Mouse (Mus musculus): Measurements from ENCODE around the gene Tsku.

Gene Tsku

DNA sequence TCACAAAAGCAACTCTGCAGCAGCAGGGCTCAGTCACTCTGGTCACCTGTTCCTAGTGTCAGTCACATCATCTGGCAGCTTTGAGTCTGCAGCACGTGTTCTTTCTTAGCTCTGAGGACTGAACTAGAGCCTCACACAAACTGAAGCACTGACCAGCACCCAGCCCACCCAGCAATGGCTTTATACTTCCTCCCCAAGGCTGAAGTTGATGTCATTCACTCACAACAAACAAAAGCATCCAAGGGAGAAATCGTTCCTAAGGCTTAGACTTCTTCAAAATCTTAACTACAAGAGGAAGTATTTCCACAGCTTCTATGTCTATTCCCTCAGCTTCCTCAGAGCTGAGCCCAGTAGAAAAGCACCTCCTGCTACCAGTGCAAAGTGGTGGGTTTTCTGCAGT is 32.8 kb downstream of the Tsku start:
- no peak for DNase-seq (ENCODE audit: low spot score)

DNA sequence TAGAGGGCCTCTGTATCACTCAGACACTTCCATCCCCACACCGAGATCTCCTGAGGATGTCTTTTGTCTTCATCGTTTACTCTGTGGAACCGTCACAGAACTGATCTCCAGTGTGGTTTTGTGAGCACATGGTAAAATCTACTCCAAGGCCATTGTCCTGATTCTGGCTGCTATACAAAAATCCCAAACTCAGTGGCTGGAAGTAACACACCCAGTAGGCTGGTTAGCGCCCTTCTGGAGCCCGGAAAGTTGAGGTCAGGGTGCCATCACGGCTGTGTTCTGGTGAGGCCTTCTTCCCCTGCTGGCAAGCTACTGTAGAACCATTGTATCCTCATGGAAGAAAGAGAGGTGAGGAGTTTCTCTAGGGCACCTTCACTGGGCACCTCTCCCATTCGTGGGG is 35.1 kb downstream of the Tsku start:
- no peak for DNase-seq (ENCODE audit: low spot score)

DNA sequence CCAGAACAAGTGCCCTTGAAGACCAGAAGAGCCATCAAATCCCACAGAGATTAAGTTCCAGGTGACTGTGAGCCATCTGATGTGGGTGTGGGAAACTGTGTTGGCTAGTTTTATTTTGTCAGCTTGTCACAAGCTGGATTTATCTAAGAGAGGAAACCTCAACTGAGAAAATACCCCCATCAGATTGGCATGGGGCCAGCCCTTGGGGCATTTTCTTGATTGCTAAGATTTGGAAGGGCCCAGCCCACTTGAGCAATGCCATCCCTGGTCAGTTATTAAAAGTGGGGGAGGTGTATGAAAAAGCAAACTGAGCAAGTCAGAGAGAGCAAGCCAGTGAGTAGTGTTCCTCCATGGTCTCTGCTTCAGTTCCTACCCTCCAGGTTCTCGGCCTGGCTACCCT is 36.9 kb downstream of the Tsku start:
- no peak for DNase-seq (ENCODE audit: low spot score)

DNA sequence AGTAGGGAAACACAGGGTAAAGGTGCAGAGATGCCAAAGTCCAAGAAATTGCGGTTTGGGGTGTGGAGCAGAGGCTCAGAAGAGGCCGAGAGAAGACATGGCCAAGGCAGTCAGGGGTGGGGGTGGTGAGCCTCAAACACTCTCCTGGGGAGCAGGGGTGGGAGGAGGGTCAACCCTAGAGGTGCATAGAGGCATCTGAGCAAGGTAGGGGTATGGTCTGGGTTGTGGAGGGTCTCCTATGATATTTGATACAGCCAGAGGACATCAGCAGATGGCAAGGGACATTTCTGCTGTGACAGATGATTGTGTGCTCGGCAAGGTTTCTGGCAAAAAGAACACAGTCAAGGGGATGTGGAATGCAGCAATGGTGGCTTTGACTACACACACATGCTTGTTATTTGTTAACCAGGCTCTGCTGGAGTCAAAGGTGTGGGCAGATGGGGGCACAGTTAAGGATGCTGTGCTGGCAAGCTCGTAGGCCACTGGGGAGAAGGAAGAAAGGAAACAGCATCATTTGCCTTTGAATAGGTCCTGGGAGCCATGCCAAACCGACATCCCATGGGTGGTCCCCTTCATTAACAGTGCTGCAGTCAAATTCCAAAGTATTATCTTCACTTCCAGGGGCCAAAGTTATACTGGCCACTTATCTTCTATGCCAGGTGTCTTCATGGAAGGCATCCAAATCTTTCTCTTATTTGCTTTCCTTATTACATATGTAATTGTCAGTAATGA is 37.7 kb downstream of the Tsku start:
- no peak for DNase-seq (ENCODE audit: low spot score)

DNA sequence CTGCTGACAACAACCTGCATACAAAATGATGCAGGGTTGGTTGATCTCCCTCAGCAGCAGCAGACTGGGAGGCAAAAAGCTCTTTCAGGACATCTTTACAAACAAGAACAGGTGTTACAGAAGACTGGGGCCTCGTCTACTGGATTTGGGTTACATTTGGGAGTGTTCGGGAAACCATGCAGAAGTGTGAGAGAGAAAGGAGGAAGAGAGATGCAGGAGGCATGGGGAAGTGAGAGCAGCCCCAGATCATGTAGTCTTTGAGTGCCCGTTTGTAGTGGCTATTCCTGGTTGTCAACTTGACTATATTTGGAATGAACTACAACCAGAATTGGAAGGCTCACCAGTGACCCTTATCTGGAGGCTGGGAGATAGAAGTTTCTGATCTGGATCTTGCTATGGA is 38.7 kb downstream of the Tsku start:
- DNase-seq (ENCODE audit: low spot score) = no peak

DNA sequence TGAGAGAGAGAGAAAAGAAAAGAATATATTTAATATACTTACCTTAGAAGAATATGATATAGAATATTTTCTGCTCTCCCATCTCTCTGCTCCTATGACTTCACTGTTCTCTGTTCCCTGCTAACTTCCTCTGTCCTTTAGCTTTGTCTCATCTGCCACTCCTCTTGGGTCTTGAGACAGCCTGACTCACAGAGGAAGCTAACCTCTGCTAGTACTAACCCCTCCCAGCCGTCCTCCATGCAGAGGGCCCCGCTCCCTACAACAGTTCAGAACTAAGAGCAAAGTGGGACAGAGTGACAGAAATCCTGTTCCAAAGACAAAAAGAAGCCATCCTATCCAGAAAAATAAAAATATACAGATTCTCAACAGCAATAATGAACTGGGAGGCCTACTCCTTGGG is 40.0 kb downstream of the Tsku start, which contains the start of gene Acer3:
TSS of gene Acer3 (minus strand) at position 126 of the 400 bp plus-strand sequence.
- no peak for DNase-seq (ENCODE audit: low spot score)

DNA sequence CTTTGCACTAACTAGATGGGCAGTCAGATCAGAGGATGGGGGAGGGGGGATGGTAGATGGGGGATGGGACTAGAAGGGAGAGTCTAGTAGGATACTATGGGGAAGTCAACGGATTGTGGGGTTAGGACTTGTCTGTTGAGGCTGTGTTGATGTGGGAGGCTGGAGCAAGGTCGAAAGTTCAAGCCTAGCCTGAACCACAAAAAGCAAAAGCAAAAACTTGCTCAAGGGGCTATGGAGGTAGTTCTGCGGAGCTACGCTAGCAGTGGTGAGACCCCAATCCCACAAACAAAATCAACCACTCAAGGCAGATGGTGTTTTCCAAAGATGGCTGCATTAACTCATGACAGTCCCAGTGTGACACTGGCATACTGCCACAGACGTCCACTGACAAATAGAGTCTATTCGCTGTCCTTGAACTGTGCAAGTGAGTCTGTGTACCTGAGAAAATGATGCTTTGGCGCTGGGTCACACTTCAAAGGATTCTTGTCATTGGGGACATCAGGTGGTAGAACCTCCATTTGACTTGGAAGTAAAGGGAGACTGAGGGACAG is 41.0 kb downstream of the Tsku start:
- DNase-seq (ENCODE audit: low spot score) = no peak

DNA sequence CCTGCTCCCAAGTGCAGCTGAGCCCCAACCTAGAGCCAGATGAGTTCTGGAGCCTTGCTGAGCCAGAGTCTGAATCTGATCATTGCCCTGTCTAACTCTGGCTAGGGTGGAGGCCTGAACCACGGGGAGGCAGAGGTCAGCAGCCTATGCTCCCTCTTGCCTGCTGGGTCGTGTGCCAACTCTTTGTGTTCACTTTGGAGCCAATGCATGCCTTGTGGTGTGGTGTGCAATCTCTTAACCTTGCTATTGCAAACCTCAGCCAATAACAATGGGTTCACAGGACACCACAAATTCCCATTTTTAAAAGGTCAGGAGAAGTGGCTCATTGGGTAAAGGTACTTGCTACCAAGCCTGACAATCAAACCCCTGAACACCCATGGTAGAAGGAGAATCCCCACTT is 44.6 kb downstream of the Tsku start:
- DNase-seq (ENCODE audit: low spot score) = no peak

DNA sequence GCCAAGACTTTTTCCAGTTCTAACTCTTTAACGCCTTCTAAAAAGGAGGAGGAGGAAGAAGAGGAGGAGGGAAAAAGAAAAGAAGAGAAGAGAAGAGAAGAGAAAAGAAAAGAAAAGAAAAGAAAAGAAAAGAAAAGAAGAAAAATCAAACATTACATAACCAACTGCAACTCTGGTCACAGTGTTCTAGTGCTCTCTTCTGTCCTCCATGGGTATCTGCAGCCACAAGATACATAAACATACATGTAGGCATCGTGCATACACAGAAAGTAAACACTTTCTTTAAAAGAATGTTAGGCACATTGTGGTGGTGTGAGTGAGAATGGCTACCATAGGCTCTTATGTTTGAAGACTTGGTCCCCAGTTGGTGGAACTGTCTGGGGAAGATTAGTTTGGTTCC is 46.0 kb downstream of the Tsku start:
- no peak for DNase-seq (ENCODE audit: low spot score)

DNA sequence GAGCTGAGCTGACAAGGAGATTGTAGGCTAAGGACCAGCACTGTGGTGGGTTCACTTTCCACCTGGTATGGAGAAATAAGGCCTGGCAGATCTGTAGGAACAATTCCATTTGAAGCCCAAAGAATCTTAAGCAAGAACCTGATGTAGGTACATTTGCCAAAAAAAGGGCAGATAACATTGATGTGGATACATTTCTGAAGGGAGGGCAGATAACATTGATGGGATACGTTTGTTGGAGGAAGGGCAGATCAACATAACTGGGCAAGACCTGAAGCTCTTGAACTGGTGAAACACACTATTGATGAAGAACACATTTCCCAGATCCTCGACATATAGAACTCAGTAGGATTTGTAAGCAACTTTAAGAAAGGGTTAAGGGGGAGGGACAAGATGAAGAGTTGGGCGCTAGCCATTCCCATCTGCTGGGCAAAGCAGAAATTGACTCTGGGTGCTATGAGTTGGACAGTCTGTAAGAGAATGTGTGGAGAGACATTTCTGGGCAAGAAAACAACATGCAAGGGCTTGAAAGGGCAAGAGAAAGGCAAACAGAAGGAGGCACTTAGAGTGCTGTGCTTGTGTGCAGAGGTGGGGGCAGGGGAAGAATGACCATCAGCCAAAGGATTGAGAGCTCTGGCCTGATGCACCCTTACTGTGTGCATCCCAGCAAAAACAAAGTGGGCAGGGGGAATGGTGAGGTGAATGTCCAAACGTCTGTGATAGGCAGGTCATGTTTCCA is 48.8 kb downstream of the Tsku start:
- DNase-seq (ENCODE audit: low spot score) = no peak

DNA sequence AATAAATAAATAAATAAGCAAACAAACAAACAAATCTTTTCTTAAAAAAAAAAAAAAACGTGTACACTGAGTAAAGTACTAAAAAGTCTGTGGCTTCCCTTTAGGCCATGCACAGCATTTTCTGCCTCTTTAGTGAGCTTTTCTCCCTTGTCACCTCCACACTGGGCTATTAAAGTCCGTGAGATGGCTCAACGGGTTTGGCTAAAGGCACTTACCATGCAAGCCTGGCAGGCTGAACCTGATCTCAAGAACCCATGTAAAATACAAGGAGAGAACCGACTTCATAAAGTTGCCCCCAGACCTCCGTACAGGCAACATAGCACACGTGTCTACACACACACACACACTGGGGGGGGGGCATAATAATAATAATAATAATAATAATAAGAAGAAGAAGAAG is 50.9 kb downstream of the Tsku start:
- no peak for DNase-seq (ENCODE audit: low spot score)

DNA sequence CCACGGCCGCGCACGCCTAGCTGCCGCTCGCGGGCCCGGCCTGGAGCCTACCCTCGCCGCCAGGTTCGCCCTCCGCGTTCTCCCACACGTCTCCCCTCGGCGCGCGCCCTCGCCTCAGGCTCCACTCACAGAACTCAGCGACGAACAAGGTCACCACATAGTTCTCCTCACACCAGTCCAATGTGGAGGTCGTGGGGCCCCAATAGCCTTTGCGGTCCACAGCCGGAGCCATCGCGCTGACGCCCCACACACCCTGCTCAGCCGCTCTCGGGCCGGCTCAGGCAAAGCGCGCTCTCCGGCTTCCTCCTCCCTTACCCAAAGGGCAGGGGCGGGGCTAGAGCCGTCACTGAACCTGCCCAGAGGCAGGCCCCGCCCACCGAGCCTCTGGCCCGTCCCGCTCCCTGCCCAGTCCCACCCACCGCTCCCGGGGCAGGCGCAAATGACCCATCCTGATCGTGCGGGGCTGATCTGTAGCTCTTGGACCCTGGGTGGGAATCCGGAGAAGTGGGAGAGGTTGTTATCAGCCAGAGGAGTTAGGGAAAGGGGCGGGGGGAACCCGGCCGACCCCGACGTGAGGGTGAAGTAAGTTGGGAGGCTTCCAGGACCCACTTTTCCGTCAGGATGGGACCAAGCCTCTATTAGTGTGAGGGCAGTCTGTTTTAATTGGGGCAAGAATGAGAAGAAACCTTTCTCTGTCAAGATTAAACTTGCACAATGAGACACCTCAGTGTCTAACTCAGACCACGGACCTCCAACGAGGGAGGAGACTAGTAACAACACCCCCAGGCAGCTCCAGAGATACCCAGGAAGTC is 51.7 kb downstream of the Tsku start:
- DNase-seq (ENCODE audit: low spot score) = peak; percentile 88

DNA sequence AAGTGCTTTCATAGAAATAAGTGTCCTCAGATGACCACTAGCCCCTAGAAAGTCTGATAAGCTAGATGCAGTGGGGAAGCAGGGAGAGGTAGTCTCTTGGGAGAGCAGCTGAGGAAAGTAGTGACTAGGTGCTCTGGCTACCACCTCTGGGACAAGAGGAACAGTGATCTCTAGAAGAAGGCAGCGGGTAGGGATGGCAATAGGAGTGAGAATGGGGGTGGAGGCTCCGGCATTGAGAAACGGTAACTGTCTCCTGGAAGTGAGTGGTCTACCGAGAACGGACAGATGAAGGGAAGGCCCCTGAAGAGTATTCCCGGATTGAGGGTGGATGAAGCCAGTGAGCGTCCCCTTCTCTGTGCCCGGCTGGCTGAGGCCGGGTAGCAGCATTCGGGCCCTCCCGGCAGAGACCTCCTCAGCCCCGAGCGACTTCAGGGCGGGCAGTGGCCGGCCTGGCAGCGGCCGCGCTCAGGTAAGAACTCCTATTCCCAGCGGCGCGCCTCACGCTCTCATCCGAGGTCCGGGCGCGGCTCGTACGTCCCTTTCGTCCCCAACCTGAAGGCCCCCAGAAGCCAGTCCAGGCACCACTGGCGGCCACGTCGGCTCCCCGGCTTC is 52.4 kb downstream of the Tsku start:
- DNase-seq (ENCODE audit: low spot score) = no peak

DNA sequence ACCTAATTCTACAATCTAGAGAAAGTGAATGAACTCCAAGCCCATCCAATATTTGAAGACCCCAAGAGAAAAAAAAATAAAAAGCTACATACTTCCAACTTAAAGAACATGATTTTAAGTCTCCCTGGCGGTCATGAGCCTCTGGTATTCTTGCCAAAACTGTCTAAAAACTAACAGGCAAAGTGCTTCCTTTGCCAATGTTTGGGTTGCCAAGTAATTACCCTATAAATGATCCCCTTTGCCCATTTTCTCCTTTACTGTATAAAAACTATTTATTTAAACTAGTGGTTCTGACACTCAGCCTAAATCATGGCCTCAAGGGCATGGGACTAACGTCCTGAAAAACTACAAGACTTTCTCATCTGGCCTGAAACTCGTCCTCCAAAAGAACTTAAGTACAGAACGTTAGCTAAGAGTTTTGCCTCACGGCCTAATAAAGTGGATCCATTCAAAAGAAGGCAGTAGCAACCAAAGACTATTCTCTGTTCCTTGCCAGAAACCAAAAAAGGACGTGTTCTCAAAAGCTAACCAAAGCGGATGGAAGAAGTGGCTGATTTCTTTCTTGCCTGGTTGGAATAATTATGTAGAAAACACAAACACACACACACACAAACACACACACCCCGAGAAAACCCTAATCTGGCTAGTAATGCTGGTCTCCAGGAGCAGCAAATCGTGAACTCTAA is 53.1 kb downstream of the Tsku start:
- DNase-seq (ENCODE audit: low spot score) = no peak

DNA sequence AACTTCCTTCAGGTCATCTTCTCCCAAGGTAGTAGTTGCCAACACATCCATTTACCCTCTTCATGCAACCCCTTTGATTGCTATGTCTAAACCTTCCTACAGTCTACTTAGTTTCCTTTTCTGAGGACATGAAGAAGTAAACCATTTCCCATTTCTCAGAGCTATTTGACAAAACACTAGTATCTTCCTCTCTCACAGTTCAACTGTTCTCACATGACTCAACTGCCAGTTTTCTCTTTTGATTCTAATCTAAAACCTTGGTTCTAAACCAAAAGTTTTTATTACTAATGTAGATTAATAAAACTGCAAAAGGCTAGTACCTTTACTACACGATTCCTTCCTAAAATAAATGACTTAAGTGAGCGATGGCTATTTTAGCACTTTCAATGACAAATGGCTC is 53.7 kb downstream of the Tsku start:
- DNase-seq (ENCODE audit: low spot score) = no peak

Data from ovary, postnatal 10 days (tissue).